Mouse (Mus musculus) heart, embryonic 13.5 days (tissue): ENCODE measurements around the gene Itpr1. TPM values are rescaled to one million over a fixed set of nuclear protein-coding genes. Genes with fewer than 3 reads are reported as not detected.

ENCODE experiments used
- ATAC-seq: fragments of 200-750 bp; cut with Nextera tagmentation; 2 replicates; pipeline ENCODE4 v1.8.0; 2017; ENCODE audit warnings: moderate TSS enrichment; ENCODE audit not compliant: insufficient number of reproducible peaks, low FRiP score, low TSS enrichment; ENCODE audit errors: extremely low read depth
- H3K27ac ChIP-seq: fragments of 300-500 bp; sonication (generic); replicated peaks from 2 replicates; pipeline ENCODE4 v1.5.1; 2015; ENCODE audit warnings: moderate library complexity, mild to moderate bottlenecking, inconsistent platforms
- H3K27me3 ChIP-seq: fragments of 300-500 bp; sonication (generic); replicated peaks from 2 replicates; pipeline ENCODE4 v1.6.1; 2015; ENCODE audit warnings: mild to moderate bottlenecking, inconsistent platforms
- H3K36me3 ChIP-seq: fragments of 300-500 bp; sonication (generic); 2 replicates; pipeline ENCODE4 v1.6.1; 2015; ENCODE audit warnings: mild to moderate bottlenecking, inconsistent platforms
- H3K4me1 ChIP-seq: fragments of 300-500 bp; sonication (generic); 2 replicates; pipeline ENCODE4 v1.6.1; 2015; ENCODE audit warnings: inconsistent platforms
- H3K4me2 ChIP-seq: fragments of 300-500 bp; sonication (generic); 2 replicates; pipeline ENCODE4 v1.6.1; 2015; ENCODE audit warnings: inconsistent platforms, mild to moderate bottlenecking, moderate library complexity
- H3K4me3 ChIP-seq: fragments of 300-500 bp; sonication (generic); 2 replicates; pipeline ENCODE4 v1.5.1; 2015; ENCODE audit warnings: moderate library complexity, mild to moderate bottlenecking, inconsistent platforms
- H3K9ac ChIP-seq: fragments of 300-500 bp; sonication (generic); 2 replicates; pipeline ENCODE4 v1.6.1; 2015; ENCODE audit warnings: inconsistent platforms, mild to moderate bottlenecking, moderate library complexity
- H3K9me3 ChIP-seq: fragments of 300-500 bp; sonication (generic); 2 replicates; pipeline ENCODE4 v1.6.1; 2016; ENCODE audit warnings: inconsistent platforms
- WGBS: fragments of 180-500 bp; shearing (Covaris S2); methylation state at CpG from one replicate; pipeline ENCODE4 v1.1.7; 2015; ENCODE audit warnings: mixed read lengths; 5-methylcytosine and 5-hydroxymethylcytosine counted together
- polyA plus RNA-seq: library from polyadenylated mRNA; unstranded; fragments of >200 nt; fragmentation: Nextera tagmentation; extraction: Ambion mirVana; gene quantifications from 2 replicates; pipeline ENCODE4 v1.2.1, GENCODE M21; 2015

Gene Itpr1
- polyA plus RNA-seq, 1 experiment from 2014 or later: 12.1 TPM

- Histone ChIP-seq H3K9ac (no peak overlapping the region), H3K4me1 (peaks cover 48% of the 10 kb centered on the region), H3K4me2 (peak overlapping the region; percentile 32; the same call in 1 of the 2 replicates), H3K9me3 (no peaks in the 10 kb centered on the region), H3K27me3 (no peaks in the 10 kb centered on the region), H3K4me3 (no peak overlapping the region), H3K27ac (peak overlapping the region; percentile 17; the same call in 1 of the 2 replicates), H3K36me3 (peaks cover 3% of the 10 kb centered on the region; the same call in 1 of the 2 replicates)
- WGBS: 62% methylated on average over 12 of the region's 12 CpGs
- no peak for ATAC-seq
These were observed 113.1 kb downstream of the Itpr1 start for GRCm38 (mm10) chr6:108325948-108326411.

GRCm38 (mm10) chr6:108326751-108327161, 113.9 kb downstream of the Itpr1 start:
- H3K9ac ChIP-seq: no peak overlapping the region
- H3K36me3 ChIP-seq: peaks cover 3% of the 10 kb centered on the region; the same call in 1 of the 2 replicates
- no peak overlapping the region for H3K4me3 ChIP-seq
- 76% methylated on average over 10 of the region's 10 CpGs for WGBS
- H3K27me3 ChIP-seq: no peaks in the 10 kb centered on the region
- H3K9me3 ChIP-seq: no peaks in the 10 kb centered on the region
- no peak overlapping the region for H3K4me2 ChIP-seq
- no peak for ATAC-seq
- H3K4me1 ChIP-seq: peaks cover 48% of the 10 kb centered on the region
- peak overlapping the region; percentile 30; the same call in 1 of the 2 replicates for H3K27ac ChIP-seq

GRCm38 (mm10) chr6:108327561-108327960, 114.7 kb downstream of the Itpr1 start:
- no peaks in the 10 kb centered on the region for H3K27me3 ChIP-seq
- H3K4me3 ChIP-seq: no peak overlapping the region
- 58% methylated on average over 6 of the region's 6 CpGs for WGBS
- no peak overlapping the region; the same call in 1 of the 2 replicates for H3K27ac ChIP-seq
- no peak overlapping the region for H3K4me2 ChIP-seq
- no peak overlapping the region for H3K9ac ChIP-seq
- ATAC-seq: no peak
- peaks cover 48% of the 10 kb centered on the region for H3K4me1 ChIP-seq
- H3K9me3 ChIP-seq: no peaks in the 10 kb centered on the region
- H3K36me3 ChIP-seq: peaks cover 3% of the 10 kb centered on the region; the same call in 1 of the 2 replicates

GRCm38 (mm10) chr6:108328296-108328695, 115.4 kb downstream of the Itpr1 start:
- Histone ChIP-seq H3K9ac (no peak overlapping the region), H3K4me2 (no peak overlapping the region), H3K36me3 (peaks cover 3% of the 10 kb centered on the region; the same call in 1 of the 2 replicates), H3K27ac (no peak overlapping the region), H3K9me3 (no peaks in the 10 kb centered on the region), H3K4me1 (peaks cover 50% of the 10 kb centered on the region), H3K27me3 (no peaks in the 10 kb centered on the region), H3K4me3 (no peak overlapping the region)
- 74% methylated on average over 7 of the region's 7 CpGs for WGBS
- ATAC-seq: no peak

GRCm38 (mm10) chr6:108330461-108330860, 117.6 kb downstream of the Itpr1 start:
- no peak overlapping the region for H3K4me2 ChIP-seq
- H3K9me3 ChIP-seq: no peaks in the 10 kb centered on the region
- no peaks in the 10 kb centered on the region for H3K27me3 ChIP-seq
- 0 out of 2 replicates have a peak overlapping the region, but pooled peaks have one; percentile 29 for H3K9ac ChIP-seq
- H3K4me3 ChIP-seq: no peak overlapping the region
- no peaks in the 10 kb centered on the region for H3K36me3 ChIP-seq
- H3K27ac ChIP-seq: no peak overlapping the region
- 54% methylated on average over 8 of the region's 8 CpGs for WGBS
- peaks cover 53% of the 10 kb centered on the region for H3K4me1 ChIP-seq
- ATAC-seq: no peak

- Histone ChIP-seq H3K4me3 (no peak overlapping the region), H3K36me3 (no peaks in the 10 kb centered on the region), H3K4me2 (no peak overlapping the region), H3K4me1 (peaks cover 45% of the 10 kb centered on the region), H3K27ac (no peak overlapping the region), H3K9ac (no peak overlapping the region), H3K27me3 (no peaks in the 10 kb centered on the region), H3K9me3 (no peaks in the 10 kb centered on the region)
- no peak for ATAC-seq
- WGBS: 55% methylated on average over 3 of the region's 3 CpGs
These were observed 118.4 kb downstream of the Itpr1 start for GRCm38 (mm10) chr6:108331268-108331667.

- H3K9ac ChIP-seq: no peak overlapping the region
- H3K36me3 ChIP-seq: no peaks in the 10 kb centered on the region
- no peak for ATAC-seq
- no peaks in the 10 kb centered on the region for H3K9me3 ChIP-seq
- no peaks in the 10 kb centered on the region for H3K27me3 ChIP-seq
- no peak overlapping the region for H3K4me2 ChIP-seq
- H3K4me1 ChIP-seq: peaks cover 32% of the 10 kb centered on the region
- no peak overlapping the region for H3K27ac ChIP-seq
- WGBS: 75% methylated on average over 3 of the region's 3 CpGs
- H3K4me3 ChIP-seq: no peak overlapping the region
These were observed 121.2 kb downstream of the Itpr1 start for GRCm38 (mm10) chr6:108334059-108334458.

- H3K4me1 ChIP-seq: peaks cover 28% of the 10 kb centered on the region
- no peak for ATAC-seq
- no peak overlapping the region for H3K9ac ChIP-seq
- no peak overlapping the region for H3K4me3 ChIP-seq
- H3K36me3 ChIP-seq: peaks cover 11% of the 10 kb centered on the region
- H3K4me2 ChIP-seq: no peak overlapping the region
- no peak overlapping the region for H3K27ac ChIP-seq
- no peaks in the 10 kb centered on the region for H3K27me3 ChIP-seq
- H3K9me3 ChIP-seq: no peaks in the 10 kb centered on the region
These were observed 122.4 kb downstream of the Itpr1 start for GRCm38 (mm10) chr6:108335202-108335823.

- no peak overlapping the region for H3K4me2 ChIP-seq
- H3K4me3 ChIP-seq: no peak overlapping the region
- 86% methylated on average over 6 of the region's 6 CpGs for WGBS
- H3K36me3 ChIP-seq: peaks cover 15% of the 10 kb centered on the region
- H3K9ac ChIP-seq: no peak overlapping the region
- H3K27ac ChIP-seq: no peak overlapping the region
- H3K27me3 ChIP-seq: no peaks in the 10 kb centered on the region
- H3K9me3 ChIP-seq: no peaks in the 10 kb centered on the region
- peaks cover 18% of the 10 kb centered on the region for H3K4me1 ChIP-seq
- ATAC-seq: no peak
These were observed 123.6 kb downstream of the Itpr1 start for GRCm38 (mm10) chr6:108336506-108336905.

- Histone ChIP-seq H3K9me3 (no peaks in the 10 kb centered on the region), H3K4me2 (no peak overlapping the region), H3K36me3 (peaks cover 17% of the 10 kb centered on the region), H3K27me3 (no peaks in the 10 kb centered on the region), H3K4me3 (no peak overlapping the region), H3K27ac (no peak overlapping the region), H3K9ac (no peak overlapping the region), H3K4me1 (peaks cover 16% of the 10 kb centered on the region)
- no peak for ATAC-seq
- WGBS: 64% methylated on average over 6 of the region's 6 CpGs
These were observed 124.4 kb downstream of the Itpr1 start for GRCm38 (mm10) chr6:108337289-108337688.

- no peaks in the 10 kb centered on the region for H3K27me3 ChIP-seq
- no peak overlapping the region for H3K9ac ChIP-seq
- H3K9me3 ChIP-seq: no peaks in the 10 kb centered on the region
- ATAC-seq: no peak
- peaks cover 17% of the 10 kb centered on the region for H3K36me3 ChIP-seq
- WGBS: 84% methylated on average over 5 of the region's 5 CpGs
- no peak overlapping the region for H3K4me2 ChIP-seq
- H3K27ac ChIP-seq: no peak overlapping the region
- H3K4me1 ChIP-seq: peaks cover 13% of the 10 kb centered on the region
- H3K4me3 ChIP-seq: no peak overlapping the region
These were observed 125.5 kb downstream of the Itpr1 start for GRCm38 (mm10) chr6:108338362-108338761.

- WGBS: 74% methylated on average over 5 of the region's 5 CpGs
- H3K27ac ChIP-seq: no peak overlapping the region
- no peaks in the 10 kb centered on the region for H3K27me3 ChIP-seq
- H3K4me1 ChIP-seq: peaks cover 3% of the 10 kb centered on the region; the same call in 1 of the 2 replicates
- no peak overlapping the region for H3K9ac ChIP-seq
- H3K9me3 ChIP-seq: no peaks in the 10 kb centered on the region
- H3K4me3 ChIP-seq: no peak overlapping the region
- peaks cover 17% of the 10 kb centered on the region for H3K36me3 ChIP-seq
- H3K4me2 ChIP-seq: no peak overlapping the region
- no peak for ATAC-seq
These were observed 130.1 kb downstream of the Itpr1 start for GRCm38 (mm10) chr6:108342989-108343388.
